Mouse (Mus musculus) left cerebral cortex, adult 11 months (tissue): ENCODE measurements around the gene Sds.

Experiments used
- DNase-seq: peaks from one replicate; pipeline ENCODE4 v3.0.0; 2022; ENCODE audit warnings: low spot score

Sds gene

DNA sequence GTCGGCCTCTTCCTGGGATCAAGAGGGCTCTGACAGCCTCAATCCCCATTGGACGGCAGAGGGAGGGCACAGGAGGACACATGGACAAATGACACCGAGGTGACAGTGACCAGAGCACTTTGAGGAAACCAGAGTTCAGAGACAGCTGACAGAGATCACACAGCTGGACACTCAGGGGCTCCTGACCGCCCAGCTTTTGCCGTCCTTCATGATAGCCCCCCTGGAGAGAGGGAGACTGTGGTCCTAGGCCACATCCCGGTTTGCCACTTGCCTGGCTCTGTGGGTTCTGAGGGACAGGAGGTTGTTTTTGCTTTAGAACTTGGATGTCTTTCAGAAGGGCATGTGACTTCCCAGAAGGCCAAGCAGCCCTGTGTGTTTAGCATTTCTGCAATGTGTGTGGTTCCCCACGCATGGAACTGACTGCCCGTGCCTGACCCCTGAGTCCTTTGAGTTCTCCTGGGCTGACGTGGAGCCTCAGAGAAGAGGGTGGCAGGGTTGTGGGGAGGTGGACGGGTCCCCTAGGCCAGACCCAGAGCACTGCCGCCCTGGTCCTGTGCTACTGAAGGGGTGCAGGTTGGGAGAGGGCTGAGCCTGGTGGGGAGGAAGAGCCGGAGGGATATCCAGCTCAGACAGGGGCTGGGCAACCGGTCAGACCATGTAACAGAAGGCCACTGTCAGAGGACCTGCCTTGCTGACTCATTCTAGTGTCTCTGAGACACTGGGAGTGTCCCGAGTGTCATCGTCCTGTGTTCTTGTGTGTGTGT is 40.1 kb downstream of the Sds start:
- no peak for DNase-seq

DNA sequence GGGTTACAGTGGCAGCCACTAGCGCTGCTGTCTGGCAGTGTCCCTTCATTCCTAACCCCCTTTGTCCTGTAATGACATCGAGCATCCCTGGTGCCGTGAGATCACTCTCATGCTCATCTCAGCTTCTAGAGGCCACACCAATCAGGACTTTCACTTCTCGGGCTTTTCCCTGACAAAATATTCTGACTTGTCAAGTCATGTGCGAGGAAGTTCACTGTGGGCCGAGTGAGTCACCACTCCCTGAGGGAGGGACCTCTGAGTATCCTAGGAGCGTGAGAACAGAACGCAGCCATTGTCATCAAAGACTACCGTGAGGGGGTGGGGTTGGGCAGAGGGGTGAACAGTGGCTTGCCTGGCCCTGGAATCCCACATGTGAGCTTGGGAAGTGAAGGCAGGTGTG is 41.2 kb downstream of the Sds start:
- no peak for DNase-seq

DNA sequence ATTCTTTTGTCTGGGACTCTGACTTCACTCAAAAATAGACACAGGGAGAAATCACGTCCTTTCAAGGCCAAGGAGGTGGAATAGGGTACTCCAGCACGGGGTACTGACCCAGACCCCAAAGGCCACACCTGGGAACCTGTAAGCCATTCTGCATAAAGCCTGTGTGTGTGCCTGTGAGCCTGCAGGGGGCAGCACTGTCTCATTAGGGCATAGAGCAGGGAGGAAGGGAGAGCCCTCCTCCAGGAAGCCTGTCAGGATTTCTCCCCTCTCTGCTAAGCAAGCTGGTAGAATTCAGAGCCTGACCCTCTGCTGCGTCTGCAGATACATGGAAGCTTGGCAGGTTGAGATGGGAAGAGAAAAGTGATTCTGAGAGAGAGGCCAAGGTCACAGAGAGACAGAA is 46.3 kb downstream of the Sds start:
- DNase-seq, result no peak

DNA sequence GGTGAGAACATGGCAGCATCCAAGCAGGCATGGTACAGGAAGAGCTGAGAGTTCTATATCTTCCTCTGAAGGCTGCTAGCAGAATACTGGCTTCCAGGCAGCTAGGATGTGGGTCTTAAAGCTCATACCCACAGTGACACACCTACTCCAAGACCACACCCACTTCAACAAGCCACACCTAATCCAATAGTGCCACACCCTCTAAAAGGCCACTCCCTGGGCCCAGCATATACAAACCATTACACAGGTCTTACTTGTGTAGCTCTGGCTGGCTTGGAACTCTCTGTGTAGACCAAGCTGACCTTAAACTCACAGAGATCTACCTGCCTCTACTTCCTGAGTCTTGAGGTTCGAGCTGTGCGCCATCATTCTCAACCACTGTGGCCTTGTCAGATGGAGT is 48.4 kb downstream of the Sds start:
- DNase-seq, result no peak

DNA sequence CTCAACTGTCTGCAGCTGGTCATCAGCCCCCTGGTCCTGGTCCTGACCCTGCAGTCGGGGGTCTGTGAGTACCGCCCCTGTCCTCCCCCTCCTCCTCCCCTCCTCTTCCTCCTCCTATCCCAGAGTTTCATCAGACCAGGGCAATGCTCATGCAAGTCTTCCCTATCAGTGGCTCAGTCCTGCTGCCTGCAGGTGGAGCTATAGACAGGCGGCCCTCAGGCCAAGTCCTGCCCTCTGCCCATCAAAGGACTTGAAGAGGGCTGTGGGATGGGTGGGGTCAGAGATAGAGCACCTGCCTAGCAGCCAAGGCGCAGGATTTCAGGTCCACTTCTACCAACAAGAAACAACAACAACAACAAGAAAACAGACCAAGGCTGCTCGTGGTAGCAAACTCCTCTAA is 49.4 kb downstream of the Sds start:
- no peak for DNase-seq

DNA sequence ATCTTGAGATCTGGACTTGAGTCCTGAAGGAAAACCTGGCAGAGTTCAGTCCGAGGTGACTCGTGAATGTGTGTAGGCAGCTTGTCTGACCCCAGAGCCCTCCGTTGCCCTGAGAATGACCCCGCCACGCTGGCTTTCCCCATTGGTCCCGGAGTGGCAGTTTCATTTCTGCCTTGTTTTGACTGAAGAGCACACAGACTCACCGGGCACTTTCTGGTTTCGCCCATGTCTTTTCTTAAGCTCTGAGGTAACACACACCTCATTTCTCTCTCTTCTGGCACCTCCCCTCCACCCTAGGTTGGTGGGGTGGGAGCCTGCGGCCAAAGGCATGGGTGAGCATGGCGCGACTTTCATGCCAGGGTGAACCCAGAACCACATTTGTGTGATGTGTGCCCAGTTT is 50.0 kb downstream of the Sds start:
- no peak for DNase-seq

DNA sequence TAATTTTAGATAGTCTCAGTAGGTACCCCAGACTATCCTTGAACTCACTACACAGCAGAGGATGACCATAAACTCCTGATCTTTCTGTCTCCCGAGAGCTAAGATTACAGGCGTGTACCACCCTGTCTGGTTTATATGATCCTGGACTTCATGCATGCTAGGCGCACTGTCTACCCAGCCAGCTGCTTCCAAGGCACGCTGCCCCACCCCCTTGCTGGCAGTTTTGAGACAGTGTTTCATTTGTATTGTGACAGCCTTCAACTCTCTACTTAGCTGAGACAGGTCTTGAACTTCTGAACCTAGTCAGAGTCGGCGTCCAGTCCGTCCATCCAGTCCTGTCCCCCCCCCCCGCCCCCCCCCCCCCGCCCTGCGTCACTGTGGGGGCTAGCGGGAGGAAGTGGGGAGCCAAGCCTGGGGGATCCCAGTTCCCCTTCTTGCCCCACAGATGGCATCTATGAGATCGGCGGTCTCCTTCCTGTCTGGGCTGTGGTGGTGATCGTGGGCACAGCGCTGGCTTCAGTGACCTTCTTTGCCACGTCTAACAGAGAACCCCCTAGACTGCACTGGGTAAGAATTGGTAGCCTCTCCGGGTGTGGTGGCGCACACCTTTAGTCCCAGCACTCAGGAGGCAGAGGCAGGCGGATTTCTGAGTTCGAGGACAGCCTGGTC is 51.1 kb downstream of the Sds start:
- no peak for DNase-seq

DNA sequence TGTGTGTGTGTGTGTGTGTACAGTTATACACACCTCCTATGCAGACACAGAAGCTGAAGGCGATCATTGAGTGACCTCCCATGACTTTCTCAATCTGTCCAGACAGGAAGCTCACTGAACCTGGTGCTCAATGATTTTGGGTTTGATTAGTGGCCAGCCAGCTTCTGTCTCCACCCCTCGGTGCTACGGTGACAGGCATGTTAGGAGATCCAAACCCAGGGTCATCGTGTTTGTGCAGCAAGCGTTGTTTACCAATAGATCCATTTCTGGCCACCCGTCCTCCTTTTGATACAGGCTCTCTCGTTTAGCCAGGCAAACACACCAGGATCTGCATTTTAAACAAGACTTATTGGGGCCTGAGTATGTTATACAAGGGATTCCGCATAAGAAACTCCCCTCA is 55.3 kb downstream of the Sds start:
- no peak for DNase-seq
